Mouse (Mus musculus) stomach, embryonic 15.5 days (tissue): Measurements from ENCODE around the gene Prrt1. TPM values are rescaled to one million over a fixed set of nuclear protein-coding genes. Genes with fewer than 3 reads are reported as not detected.
A peak's percentile ranks its signal among the peaks of the same experiment; 100 is the strongest.

ENCODE experiments used
- ATAC-seq: fragments of 200-750 bp; cut with Nextera tagmentation; 2 replicates; pipeline ENCODE4 v1.8.0; 2017; ENCODE audit warnings: low read depth, moderate number of reproducible peaks, moderate TSS enrichment; ENCODE audit not compliant: insufficient read depth, low FRiP score
- H3K27ac ChIP-seq: fragments of 300-500 bp; sonication (generic); 2 replicates; pipeline ENCODE4 v1.5.1; 2015; ENCODE audit warnings: mild to moderate bottlenecking, inconsistent platforms
- H3K27me3 ChIP-seq: fragments of 300-500 bp; sonication (generic); replicated peaks from 2 replicates; pipeline ENCODE4 v1.6.1; 2015; ENCODE audit warnings: inconsistent platforms
- H3K36me3 ChIP-seq: fragments of 300-500 bp; sonication (generic); 2 replicates; pipeline ENCODE4 v1.6.1; 2015; ENCODE audit warnings: inconsistent platforms
- H3K4me1 ChIP-seq: fragments of 300-500 bp; sonication (generic); 2 replicates; pipeline ENCODE4 v1.6.1; 2015; ENCODE audit warnings: inconsistent platforms
- H3K4me2 ChIP-seq: fragments of 300-500 bp; sonication (generic); 2 replicates; pipeline ENCODE4 v1.6.1; 2015; ENCODE audit warnings: mild to moderate bottlenecking, inconsistent platforms
- H3K4me3 ChIP-seq: fragments of 300-500 bp; sonication (generic); replicated peaks from 2 replicates; pipeline ENCODE4 v1.5.1; 2015; ENCODE audit warnings: inconsistent platforms
- H3K9ac ChIP-seq: fragments of 300-500 bp; sonication (generic); 2 replicates; pipeline ENCODE4 v1.6.1; 2015; ENCODE audit warnings: inconsistent platforms
- H3K9me3 ChIP-seq: fragments of 300-500 bp; sonication (generic); 2 replicates; pipeline ENCODE4 v1.6.1; 2016; ENCODE audit warnings: inconsistent platforms
- WGBS: fragments of 180-500 bp; shearing (Covaris S2); methylation state at CpG from one replicate; pipeline ENCODE4 v1.1.7; 2015; 5-methylcytosine and 5-hydroxymethylcytosine counted together
- polyA plus RNA-seq: library from polyadenylated mRNA; unstranded; fragments of >200 nt; fragmentation: Nextera tagmentation; extraction: Ambion mirVana; gene quantifications from 2 replicates; pipeline ENCODE4 v1.2.1, GENCODE M21; 2015

Gene Prrt1
- polyA plus RNA-seq, 1 experiment from 2014 or later = 0.63 TPM

DNA sequence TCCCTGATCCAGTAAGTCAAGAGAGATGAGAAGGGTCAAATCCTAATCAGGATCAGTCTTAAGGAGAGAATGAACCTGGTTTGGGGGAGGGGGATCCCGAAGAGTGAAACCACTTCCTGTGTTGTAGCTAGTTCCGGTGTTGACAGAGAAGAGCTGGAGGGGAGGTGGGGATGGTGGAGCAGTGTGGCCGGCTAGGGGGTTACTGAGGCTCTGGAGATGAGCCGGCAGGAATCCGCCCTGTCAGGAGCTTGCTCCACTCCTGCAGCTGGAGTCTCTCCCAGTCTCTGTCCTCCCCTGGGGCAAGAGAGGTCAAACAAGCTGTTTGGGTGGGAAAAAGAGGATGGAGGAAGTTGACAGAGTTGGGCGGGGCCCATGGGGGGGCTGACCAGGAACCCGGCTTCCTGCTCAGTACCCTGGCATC is 39.6 kb upstream of the Prrt1 start, which contains the start of gene Gpsm3:
Gene Gpsm3 (plus strand): TSS at position 126 of the 421 bp plus-strand sequence.
- Histone ChIP-seq H3K4me1 (peaks cover 58% of the 10 kb centered on the region), H3K4me3 (peak within 1 kb of the TSS; percentile 13), H3K4me2 (peak within 1 kb of the TSS; percentile 87), H3K27me3 (no peaks in the 10 kb centered on the region), H3K27ac (peak within 1 kb of the TSS; percentile 96), H3K9me3 (no peaks in the 10 kb centered on the region), H3K36me3 (peaks cover 4% of the 10 kb centered on the region; the same call in 1 of the 2 replicates), H3K9ac (peak within 1 kb of the TSS; percentile 16; the same call in 1 of the 2 replicates)
- 14% methylated on average over 7 of the region's 7 CpGs for WGBS
- no peak for ATAC-seq

DNA sequence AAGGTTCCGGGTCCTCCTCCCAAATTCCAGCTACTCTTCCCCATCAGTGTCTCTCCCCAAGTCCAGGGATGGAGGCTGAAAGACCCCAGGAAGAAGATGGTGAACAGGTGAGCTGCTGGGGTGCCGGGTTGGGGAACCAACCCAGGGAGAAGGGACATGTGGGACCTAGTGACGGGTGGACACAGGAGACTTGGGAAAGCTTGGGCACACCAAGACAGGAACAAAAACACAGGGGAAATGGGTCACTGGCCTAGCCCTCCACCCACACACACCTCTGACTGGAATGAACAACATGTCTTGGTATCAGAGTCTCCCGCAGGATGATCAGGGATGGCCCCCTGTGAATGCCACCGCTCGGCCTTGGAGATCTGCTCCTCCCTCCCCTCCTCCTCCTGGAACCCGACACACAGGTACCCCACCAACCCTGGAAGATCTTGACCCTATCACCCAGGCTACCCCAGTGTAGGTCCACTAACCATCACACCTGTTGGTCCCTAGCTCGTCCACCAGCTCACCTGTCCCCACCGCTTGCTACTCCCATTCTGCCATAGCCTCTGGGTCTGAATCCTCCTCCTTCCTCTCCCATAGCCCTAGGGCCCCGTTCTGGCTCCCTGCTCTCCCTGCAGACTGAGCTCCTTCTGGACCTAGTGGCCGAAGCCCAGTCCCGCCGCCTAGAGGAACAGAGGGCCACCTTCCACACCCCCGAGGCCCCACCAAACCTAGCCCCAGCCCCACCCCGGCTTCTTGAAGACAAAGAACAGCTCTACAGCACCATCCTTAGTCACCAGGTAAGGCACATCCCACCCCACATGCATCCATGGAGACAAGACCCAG is 39.0 kb upstream of the Prrt1 start:
- ATAC-seq = no peak
- peak overlapping the region; percentile 87 for H3K4me2 ChIP-seq
- H3K36me3 ChIP-seq = peaks cover 7% of the 10 kb centered on the region; the same call in 1 of the 2 replicates
- H3K9ac ChIP-seq = peak overlapping the region; percentile 16; the same call in 1 of the 2 replicates
- H3K27me3 ChIP-seq = no peaks in the 10 kb centered on the region
- H3K27ac ChIP-seq = peak overlapping the region; percentile 96
- peak overlapping the region; percentile 13 for H3K4me3 ChIP-seq
- WGBS = 66% methylated on average over 15 of the region's 15 CpGs
- no peaks in the 10 kb centered on the region for H3K9me3 ChIP-seq
- H3K4me1 ChIP-seq = peaks cover 63% of the 10 kb centered on the region

DNA sequence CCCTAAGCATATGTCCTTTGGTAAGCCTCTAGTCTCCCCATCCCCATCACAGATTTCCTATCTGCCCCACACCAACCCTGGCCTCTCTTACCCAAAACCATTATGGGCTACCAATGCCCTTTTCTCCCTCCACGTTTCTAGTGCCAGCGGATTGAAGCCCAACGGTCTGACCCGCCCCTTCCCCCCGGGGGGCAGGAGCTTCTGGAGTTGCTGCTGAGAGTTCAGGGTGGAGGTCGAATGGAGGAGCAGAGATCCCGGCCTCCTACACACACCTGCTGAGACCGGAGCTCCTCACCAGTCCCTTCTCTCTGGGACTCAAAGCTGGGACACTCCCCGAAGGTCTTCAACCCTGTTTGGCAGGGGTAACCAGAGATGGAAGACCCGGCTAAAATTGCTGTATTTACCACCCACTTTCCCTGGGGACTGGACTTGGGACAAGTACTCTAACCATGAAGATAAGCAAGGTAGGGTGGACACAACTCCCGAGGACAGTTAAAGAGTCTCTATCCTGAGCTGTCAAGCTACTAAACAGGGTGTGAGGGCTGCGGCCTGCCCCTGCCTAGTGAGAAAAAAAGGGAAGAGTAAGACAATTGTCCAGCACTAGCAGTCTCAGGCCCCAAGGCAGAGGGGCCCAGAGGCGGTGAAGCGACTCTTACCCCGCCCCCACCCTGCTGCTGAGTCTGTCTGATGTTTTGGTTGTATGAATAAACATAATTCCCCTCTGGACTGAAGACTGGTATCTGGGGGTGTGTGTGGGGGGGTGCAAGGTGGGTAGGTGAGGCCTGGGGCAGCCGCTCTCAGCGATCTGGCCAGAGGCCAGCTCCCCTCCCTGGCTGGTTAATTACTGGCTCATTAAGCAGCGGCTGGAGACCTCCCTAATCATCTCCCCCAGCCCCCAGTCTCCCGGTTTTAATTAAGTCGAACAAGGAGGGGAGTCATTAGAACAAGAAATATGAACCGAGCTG is 38.0 kb upstream of the Prrt1 start, which contains the start of gene Pbx2:
Gene Pbx2 (plus strand): TSS at position 238 of the 965 bp plus-strand sequence.
- H3K9ac ChIP-seq = peak within 1 kb of the TSS; percentile 91
- H3K4me1 ChIP-seq = peaks cover 64% of the 10 kb centered on the region
- WGBS = 4% methylated on average over 21 of the region's 21 CpGs
- H3K27me3 ChIP-seq = no peaks in the 10 kb centered on the region
- peak within 1 kb of the TSS; percentile 71 for H3K4me3 ChIP-seq
- H3K27ac ChIP-seq = peak within 1 kb of the TSS; percentile 96
- peak within 1 kb of the TSS; percentile 87 for H3K4me2 ChIP-seq
- peaks cover 14% of the 10 kb centered on the region; the same call in 1 of the 2 replicates for H3K36me3 ChIP-seq
- no peak for ATAC-seq
- no peaks in the 10 kb centered on the region for H3K9me3 ChIP-seq

DNA sequence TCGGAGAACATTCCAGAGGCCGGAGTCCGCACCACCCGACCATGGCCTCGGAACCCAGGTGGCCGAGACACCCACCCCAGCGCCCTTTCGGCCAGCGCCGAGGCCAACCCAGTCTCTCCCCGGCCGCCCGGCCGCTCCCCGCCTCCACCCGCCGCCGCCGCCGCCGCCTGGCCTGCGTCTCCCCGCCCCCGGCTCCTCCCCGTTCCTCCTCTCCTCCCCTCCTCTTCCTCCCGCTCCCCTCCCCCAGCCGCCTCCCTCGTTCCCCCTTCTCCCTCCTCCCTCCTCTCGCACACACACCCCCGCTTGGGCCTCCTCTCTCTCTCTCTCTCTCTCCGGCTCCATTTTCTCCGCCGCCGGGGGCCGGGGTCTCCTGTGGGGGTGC is 37.3 kb upstream of the Prrt1 start:
- H3K4me3 ChIP-seq = peak overlapping the region; percentile 71
- 1% methylated on average over 31 of the region's 35 CpGs for WGBS
- peaks cover 58% of the 10 kb centered on the region for H3K4me1 ChIP-seq
- H3K36me3 ChIP-seq = peaks cover 14% of the 10 kb centered on the region; the same call in 1 of the 2 replicates
- H3K4me2 ChIP-seq = peak overlapping the region; percentile 87
- peak overlapping the region; percentile 96 for H3K27ac ChIP-seq
- H3K27me3 ChIP-seq = no peaks in the 10 kb centered on the region
- no peaks in the 10 kb centered on the region for H3K9me3 ChIP-seq
- peak; percentile 12; the same call in 1 of the 2 replicates for ATAC-seq
- H3K9ac ChIP-seq = peak overlapping the region; percentile 91

DNA sequence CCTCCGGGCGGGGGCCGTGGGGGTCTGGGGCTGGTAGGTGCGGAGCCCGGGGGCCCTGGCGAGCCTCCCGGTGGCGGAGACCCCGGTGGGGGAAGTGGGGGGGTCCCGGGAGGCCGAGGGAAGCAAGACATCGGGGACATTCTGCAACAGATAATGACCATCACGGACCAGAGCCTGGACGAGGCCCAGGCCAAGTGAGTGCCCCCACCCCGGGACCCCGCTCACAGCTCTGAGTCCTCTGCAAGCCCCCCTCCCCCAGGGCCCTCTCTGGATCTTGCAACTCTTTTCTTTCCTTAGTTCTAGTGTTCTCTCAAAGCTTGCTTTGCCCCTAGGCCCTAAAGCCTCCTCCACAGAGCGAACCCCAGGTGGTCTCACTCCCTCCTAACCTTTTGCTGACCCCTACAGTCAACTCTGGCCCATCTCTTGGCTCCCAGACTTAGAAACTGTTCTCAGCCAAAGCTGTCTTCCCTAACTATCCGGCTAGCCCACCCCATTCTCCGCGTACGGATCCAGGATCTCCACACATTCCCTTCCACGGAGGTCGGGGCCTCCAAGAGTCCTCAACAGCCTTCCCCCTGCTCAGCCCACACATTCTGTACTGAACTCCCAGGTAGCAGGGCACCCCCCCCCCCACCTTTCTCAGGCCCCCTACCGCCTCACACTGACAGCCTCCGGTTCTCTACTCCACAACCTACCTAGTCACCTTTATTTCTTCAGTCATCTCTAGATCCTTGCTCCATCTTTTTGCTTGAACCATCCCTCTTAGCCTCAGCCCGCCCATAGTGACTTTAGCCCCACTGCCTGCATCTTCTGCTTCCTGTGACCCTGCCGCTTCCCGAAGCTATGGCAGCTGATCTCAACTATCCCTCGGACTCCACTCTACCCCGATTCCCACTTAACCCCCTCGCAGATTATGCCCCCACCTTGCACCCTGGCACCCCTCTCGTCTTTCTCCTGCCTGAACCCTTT is 36.5 kb upstream of the Prrt1 start:
- H3K9me3 ChIP-seq = no peaks in the 10 kb centered on the region
- peak overlapping the region; percentile 71 for H3K4me3 ChIP-seq
- peak; percentile 8 for ATAC-seq
- peak overlapping the region; percentile 91 for H3K9ac ChIP-seq
- H3K27me3 ChIP-seq = no peaks in the 10 kb centered on the region
- peak overlapping the region; percentile 87 for H3K4me2 ChIP-seq
- peaks cover 14% of the 10 kb centered on the region; the same call in 1 of the 2 replicates for H3K36me3 ChIP-seq
- H3K27ac ChIP-seq = peak overlapping the region; percentile 96
- H3K4me1 ChIP-seq = peaks cover 62% of the 10 kb centered on the region
- WGBS = 1% methylated on average over 32 of the region's 32 CpGs

DNA sequence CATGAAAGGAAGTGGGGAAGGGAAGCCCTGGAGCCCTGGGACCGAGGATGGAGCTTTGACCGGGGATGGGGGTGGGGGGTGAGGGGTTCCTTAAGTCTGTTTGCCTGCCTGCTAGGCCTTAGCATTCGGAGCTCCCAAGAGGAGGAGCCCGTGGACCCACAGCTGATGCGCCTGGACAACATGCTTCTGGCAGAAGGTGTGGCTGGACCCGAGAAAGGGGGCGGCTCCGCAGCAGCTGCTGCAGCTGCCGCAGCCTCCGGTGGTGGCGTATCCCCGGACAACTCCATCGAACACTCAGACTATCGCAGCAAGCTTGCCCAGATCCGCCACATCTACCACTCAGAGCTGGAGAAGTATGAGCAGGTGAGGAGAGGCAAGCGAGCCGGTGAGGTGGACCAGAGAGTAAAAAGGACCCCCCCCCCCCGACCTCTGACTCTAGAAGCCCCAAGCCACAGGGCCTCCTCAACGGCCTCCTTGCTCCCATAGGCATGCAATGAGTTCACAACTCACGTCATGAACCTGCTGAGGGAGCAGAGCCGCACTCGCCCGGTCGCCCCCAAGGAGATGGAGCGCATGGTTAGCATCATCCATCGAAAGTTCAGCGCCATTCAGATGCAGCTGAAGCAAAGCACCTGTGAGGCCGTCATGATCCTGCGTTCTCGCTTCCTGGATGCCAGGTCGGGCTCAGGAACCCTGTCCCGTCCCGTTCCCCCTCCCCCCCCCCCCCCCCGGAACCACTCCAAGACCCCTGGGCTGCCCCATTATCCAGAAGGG is 35.4 kb upstream of the Prrt1 start:
- H3K4me1 ChIP-seq = peaks cover 62% of the 10 kb centered on the region
- H3K27me3 ChIP-seq = no peaks in the 10 kb centered on the region
- peak overlapping the region; percentile 71 for H3K4me3 ChIP-seq
- H3K9ac ChIP-seq = peak overlapping the region; percentile 91
- peak overlapping the region; percentile 96 for H3K27ac ChIP-seq
- ATAC-seq = no peak
- peaks cover 14% of the 10 kb centered on the region; the same call in 1 of the 2 replicates for H3K36me3 ChIP-seq
- peak overlapping the region; percentile 87 for H3K4me2 ChIP-seq
- H3K9me3 ChIP-seq = no peaks in the 10 kb centered on the region
- WGBS = 37% methylated on average over 33 of the region's 34 CpGs

DNA sequence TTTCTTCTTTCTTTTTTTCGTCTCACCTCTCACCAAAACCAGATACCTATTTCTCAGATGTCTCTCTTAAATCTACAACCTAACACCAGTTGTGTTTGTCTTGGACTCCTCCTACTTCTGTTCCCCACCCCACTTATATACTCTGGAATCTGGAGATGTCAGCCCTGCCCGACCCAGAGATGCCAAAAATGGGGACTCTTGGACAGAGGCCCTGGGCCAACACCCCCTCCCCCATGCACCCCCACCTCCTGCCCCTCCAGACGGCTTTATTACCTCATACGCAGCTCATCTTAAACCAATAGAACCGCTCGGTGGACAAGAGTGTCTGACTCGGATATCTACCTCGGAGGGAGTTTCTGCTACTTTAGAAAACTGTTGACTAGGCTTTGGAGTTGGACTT is 33.2 kb upstream of the Prrt1 start:
- 63% methylated on average over 8 of the region's 8 CpGs for WGBS
- Histone ChIP-seq H3K27ac (no peak overlapping the region), H3K27me3 (no peaks in the 10 kb centered on the region)

DNA sequence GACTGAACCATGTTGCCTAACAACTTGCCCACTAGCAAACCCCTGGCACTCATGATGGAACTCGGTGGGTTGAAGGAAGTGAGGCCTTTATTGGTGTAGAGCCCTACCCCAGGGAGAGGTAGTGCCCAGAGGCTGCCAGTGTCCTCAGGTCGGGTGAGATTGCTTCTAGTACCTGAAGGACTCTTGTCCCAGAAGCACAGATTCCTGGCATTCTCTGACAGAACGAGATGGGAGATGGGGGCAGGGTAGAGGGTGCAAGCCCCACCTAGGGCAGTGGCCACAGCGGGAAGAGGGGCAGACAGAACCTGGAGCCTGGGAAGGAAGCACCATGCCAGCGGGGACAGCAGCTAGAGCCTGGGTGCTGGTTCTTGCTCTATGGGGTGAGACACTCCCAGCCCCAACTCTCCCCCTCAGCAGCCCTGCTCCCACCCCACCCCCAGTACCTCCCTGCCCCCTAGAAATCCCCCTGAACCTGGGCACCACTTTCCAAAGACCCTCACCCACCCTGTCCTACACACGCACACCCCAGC is 31.7 kb upstream of the Prrt1 start, which contains the start of gene Ager:
Gene Ager (plus strand): TSS at position 297 of the 530 bp plus-strand sequence.
- Histone ChIP-seq H3K9me3 (no peaks in the 10 kb centered on the region), H3K4me1 (peaks cover 44% of the 10 kb centered on the region), H3K27ac (peak within 1 kb of the TSS; percentile 31; the same call in 1 of the 2 replicates), H3K9ac (0 out of 2 replicates have a peak within 1 kb of the TSS, but pooled peaks have one; percentile 6), H3K27me3 (no peaks in the 10 kb centered on the region), H3K4me3 (no peak within 1 kb of the TSS), H3K36me3 (peaks cover 26% of the 10 kb centered on the region), H3K4me2 (no peak within 1 kb of the TSS)
- 14% methylated on average over 6 of the region's 6 CpGs for WGBS
- no peak for ATAC-seq

More for the DNA sequence above, 33.2 kb upstream of the Prrt1 start:
- ATAC-seq = no peak
- H3K36me3 ChIP-seq = peaks cover 20% of the 10 kb centered on the region
- no peak overlapping the region for H3K4me2 ChIP-seq
- peaks cover 41% of the 10 kb centered on the region for H3K4me1 ChIP-seq
- no peak overlapping the region for H3K9ac ChIP-seq
- no peak overlapping the region for H3K4me3 ChIP-seq
- H3K9me3 ChIP-seq = no peaks in the 10 kb centered on the region

DNA sequence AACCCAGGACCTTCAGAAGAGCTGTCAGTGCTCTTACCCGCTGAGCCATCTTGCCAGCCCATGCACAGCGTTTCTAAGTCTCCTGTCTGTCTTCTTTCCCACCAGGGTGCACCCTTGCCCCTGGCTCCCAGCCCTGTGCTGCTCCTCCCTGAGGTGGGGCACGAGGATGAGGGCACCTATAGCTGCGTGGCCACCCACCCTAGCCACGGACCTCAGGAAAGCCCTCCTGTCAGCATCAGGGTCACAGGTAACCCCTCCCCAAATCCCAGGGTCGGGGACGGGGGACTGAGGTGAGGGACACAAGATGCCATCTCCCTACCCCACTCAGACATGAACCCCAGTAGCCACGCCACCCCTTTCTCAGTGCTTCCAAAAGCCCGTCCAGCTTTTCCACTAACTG is 29.4 kb upstream of the Prrt1 start:
- Histone ChIP-seq H3K9ac (no peak overlapping the region), H3K9me3 (no peaks in the 10 kb centered on the region), H3K4me1 (peaks cover 42% of the 10 kb centered on the region), H3K4me2 (no peak overlapping the region), H3K36me3 (peaks cover 20% of the 10 kb centered on the region), H3K4me3 (no peak overlapping the region), H3K27me3 (no peaks in the 10 kb centered on the region), H3K27ac (no peak overlapping the region)
- no peak for ATAC-seq
- 72% methylated on average over 9 of the region's 9 CpGs for WGBS

DNA sequence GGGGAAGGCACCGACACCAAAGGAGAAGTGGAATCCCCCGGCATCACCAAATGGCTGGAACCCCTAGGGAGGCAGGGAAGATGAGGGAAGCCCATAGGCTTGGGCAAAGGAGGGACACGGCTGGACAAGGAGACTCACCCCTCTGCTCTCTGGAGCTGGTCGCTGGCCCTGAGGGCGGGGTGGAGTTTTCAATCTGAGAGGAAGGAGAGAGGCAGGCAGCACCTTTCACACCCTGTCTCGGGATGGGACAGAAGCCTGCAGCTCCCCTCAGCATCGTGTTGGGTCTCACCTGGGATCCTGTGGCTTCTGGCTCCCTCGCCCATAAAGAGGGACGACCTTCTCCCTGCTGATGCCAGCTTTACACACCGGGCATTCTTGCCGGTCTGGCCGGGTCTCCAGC is 27.5 kb upstream of the Prrt1 start:
- Histone ChIP-seq H3K4me1 (peaks cover 40% of the 10 kb centered on the region), H3K9ac (no peak overlapping the region), H3K27me3 (no peaks in the 10 kb centered on the region), H3K4me2 (peak overlapping the region; percentile 88; the same call in 1 of the 2 replicates), H3K9me3 (no peaks in the 10 kb centered on the region), H3K27ac (no peak overlapping the region), H3K4me3 (no peak overlapping the region), H3K36me3 (peaks cover 12% of the 10 kb centered on the region)
- WGBS = 83% methylated on average over 12 of the region's 12 CpGs
- no peak for ATAC-seq
